Mouse (Mus musculus): Measurements from ENCODE around the gene Mad2l1bp. TPM values are rescaled to one million over a fixed set of nuclear protein-coding genes. Genes with fewer than 3 reads are reported as not detected.

Gene Mad2l1bp
- 26.2 TPM for total RNA-seq (2023)

DNA sequence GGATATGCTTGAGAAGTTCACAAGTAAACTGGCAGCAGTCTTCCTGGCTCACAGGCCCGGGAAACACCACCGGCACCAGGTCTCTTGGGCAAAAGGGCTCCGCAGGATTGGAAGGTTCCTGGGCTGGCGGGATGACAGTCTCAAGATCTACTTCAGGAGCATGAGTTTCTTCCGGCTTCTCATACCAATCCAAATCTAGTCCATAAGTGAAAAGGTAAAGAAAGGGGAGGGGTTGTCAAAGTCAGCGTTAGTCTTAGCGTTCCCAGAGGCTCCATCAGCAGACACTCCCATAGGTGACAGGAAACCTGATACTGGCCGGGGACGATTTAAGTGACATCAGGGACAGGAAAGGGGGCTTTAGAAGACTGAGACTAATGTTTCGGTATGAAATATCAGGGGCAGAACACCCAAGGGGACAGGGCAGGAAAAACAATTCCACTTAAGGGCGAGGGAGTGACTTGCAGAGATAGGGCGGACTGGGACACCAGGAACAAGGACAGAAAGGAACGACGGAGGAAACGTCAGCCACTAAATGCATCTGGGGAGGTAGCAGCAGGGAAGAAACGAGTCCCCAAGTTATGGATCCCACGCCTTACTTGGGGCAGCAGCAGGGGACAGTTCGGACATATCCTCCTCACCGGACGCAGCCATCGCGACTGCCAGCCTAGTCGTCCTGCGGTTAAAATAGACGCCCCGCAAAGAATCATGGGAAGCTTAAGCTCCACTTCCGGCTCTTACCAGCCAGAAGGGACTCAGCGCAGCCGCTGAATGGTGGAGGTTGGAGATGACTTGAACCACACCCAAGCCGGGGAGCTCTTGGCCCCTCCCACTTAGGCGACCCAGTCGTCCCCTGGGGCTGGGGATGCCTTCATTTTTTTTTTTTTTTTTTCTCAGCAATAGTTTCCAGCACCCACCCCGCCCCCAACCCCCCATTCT is at the start of gene Mad2l1bp:
Gene Mad2l1bp (minus strand): TSS at position 707 of the 936 bp plus-strand sequence.

DNA sequence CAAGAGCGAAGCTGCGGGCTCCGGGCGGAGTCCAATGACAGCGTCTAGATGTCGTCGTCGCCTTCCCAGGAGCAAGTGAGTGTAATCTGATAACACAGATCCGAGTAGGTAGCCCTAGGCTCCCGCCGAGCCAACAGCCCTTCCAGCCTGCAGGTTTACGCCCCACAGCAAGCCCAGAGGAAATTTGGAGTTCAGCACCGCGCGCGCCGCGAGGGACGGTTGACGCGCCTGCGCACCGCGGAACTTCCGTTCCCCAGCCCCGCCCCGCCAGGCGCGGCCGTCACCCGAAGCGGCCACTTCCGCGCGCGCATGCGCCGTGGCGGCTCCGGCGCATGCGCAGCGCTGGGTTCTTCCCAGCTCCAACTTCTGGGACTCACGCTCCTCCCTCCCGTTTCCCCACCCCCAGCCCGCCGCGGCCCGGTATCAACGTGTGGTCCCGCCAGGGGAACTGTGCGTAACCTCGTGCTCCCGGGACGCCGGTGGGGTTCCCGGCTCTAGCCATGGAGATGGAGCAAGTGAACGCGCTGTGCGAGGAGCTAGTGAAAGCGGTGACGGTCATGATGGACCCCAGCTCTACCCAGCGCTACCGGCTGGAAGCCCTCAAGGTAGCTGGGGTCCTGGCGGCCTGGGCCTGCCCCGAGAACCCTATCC is 49.2 kb upstream of the Mad2l1bp start, which contains the start of the genes Polh and Xpo5:
Gene Polh (minus strand): TSS at position 225 of the 651 bp plus-strand sequence.
Gene Xpo5 (plus strand): TSS at position 362 of the 651 bp plus-strand sequence.

DNA sequence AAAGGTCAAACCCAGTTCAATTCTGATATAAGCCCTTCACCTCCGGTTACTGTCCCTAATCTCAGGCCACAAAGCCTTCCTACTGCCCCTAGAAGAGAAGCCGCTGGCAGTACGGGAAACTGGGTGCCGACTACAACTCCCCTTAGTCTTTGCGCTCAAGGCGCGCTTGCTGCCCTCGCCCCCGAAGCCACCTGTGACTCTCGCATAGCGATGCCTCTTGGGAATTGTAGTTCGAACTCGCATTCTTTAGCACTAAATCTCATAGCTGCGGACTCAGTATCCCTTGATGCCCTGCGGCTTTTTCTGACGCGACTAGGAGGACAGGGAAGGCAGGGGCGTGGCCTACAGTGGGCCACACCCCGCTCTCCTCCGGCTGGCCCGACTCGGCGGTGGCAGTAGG is 7.3 kb upstream of the Mad2l1bp start, which contains the start of gene Gtpbp2:
Gene Gtpbp2 (plus strand): TSS at position 347 of the 400 bp plus-strand sequence.

DNA sequence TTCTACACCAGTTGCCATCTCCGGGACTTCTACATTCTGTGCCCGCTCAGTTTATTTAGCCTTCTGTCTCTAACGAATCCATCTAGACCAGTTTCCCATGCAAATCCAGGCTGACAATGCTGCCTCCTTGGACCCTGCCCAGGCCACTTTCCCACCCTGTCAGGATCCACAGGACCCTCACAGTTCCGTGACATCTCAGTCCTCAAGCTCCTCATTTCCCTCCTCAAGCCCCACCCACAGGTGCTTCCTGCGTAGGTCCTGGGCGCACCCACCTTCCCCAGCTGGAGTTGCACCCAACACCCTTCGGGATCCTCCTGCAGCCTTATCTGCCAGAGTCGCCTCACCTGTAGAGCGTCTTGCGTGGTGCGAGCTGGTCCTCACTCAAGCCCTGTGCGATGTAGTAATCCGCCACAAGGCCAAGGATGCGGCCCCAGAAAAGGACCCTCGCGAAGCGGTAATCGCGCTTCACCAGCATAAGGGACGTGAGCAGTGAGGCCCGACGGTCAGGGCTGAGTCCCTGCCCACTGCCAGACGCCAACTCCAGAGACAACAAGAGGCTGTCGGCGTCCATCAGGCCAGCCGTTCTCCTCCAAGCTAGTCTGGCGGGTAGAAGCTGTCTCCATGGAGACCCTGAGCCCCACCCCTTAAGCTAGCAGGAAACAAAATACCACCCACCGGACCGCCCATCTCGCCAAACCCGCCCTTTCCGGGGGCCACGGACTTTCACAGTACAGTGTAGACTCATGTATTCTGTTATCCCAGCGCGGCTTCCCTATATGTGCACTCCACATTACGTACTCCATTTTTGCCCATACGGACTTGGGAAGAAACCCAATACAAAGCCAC is 9.6 kb downstream of the Mad2l1bp start, which contains the start of gene Rsph9:
Gene Rsph9 (minus strand): TSS at position 639 of the 846 bp plus-strand sequence.

DNA sequence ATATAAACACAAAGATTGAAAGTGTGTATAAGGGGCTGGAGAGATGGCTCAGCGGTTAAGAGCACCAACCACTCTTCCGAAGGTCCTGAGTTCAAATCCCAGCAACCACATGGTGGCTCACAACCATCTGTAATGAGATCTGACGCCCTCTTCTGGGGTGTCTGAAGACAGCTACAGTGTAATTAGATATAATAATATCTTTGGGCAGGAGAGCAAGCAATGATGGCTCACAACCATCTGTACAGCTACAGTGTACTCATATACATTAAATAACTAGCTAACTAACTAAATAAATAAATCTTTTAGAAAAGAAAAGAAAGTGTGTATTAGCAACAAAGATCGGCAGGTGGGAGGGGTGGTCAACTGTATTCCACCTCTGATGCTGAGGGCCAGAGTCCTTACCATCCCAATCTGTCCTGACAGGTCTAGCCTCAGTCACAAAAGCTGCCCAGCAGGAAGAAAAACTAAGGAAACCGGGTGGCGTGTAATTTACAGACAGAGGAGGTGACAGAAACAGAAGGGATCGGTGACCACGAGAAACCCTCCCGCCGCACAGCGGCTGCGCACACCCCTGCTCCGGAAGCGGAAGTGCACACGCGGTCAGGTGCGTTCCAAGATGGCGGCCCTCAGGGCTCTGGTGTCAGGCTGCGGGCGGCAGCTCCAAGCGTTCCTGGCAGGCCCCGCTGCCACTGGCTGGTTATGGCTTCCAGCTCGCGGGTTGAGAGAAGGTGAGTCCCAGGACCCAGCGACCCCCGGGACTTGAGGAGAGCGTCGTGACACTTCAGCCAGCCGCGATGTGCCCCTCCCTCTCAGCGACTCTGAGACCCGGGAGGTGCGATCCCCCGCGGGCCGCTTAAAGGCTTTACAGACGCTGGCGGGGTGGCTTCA is 42.7 kb downstream of the Mad2l1bp start, which contains the start of gene Mrps18a:
Gene Mrps18a (plus strand): TSS at position 585 of the 888 bp plus-strand sequence.

Other genes starting within 250 kb of the Mad2l1bp start
- gene Vegfa, start 121.2 kb downstream of the Mad2l1bp start, total RNA-seq (2023): 3.5 TPM
- gene Mrps18a, start 42.6 kb downstream of the Mad2l1bp start, total RNA-seq (2023): 52.9 TPM
- not detected for gene Rsph9, start 9.3 kb downstream of the Mad2l1bp start, total RNA-seq (2023)
- gene Gtpbp2, start 7.5 kb upstream of the Mad2l1bp start, total RNA-seq (2023): 174 TPM
- 13.6 TPM for gene Polh, start 49.1 kb upstream of the Mad2l1bp start, total RNA-seq (2023)
- 36.9 TPM for gene Xpo5, start 49.2 kb upstream of the Mad2l1bp start, total RNA-seq (2023)
- 60.4 TPM for gene Polr1c, start 94.5 kb upstream of the Mad2l1bp start, total RNA-seq (2023)
- 114 TPM for gene Yipf3, start 94.5 kb upstream of the Mad2l1bp start, total RNA-seq (2023)
- gene Lrrc73, start 100.0 kb upstream of the Mad2l1bp start, total RNA-seq (2023): 2.2 TPM
- 55.2 TPM for gene Tjap1, start 129.5 kb upstream of the Mad2l1bp start, total RNA-seq (2023)
- 0.44 TPM for gene Dlk2, start 143.9 kb upstream of the Mad2l1bp start, total RNA-seq (2023)
- 19.1 TPM for gene Abcc10, start 174.8 kb upstream of the Mad2l1bp start, total RNA-seq (2023)
- 45.1 TPM for gene Zfp318, start 230.2 kb upstream of the Mad2l1bp start, total RNA-seq (2023)

All from CD4-positive naive resting alpha-beta T cell, adult 57 days (primary cell).